Mouse (Mus musculus) heart, embryonic 11.5 days (tissue): ENCODE measurements around the gene Trpc1. TPM values are rescaled to one million over a fixed set of nuclear protein-coding genes. Genes with fewer than 3 reads are reported as not detected.

Experiments used
- ATAC-seq: fragments of 200-750 bp; cut with Nextera tagmentation; replicated peaks from 2 replicates; pipeline ENCODE4 v1.8.0; 2017; ENCODE audit warnings: moderate library complexity; ENCODE audit not compliant: insufficient number of reproducible peaks, low FRiP score, low TSS enrichment
- H3K27ac ChIP-seq: fragments of 300-500 bp; sonication (generic); 2 replicates; pipeline ENCODE4 v1.5.1; 2014; ENCODE audit warnings: mild to moderate bottlenecking, low read depth, low read length
- H3K27me3 ChIP-seq: fragments of 300-500 bp; sonication (generic); 2 replicates; pipeline ENCODE4 v1.6.1; 2014; ENCODE audit warnings: mild to moderate bottlenecking, low read length, mixed read lengths; ENCODE audit not compliant: control insufficient read depth, insufficient read depth
- H3K36me3 ChIP-seq: fragments of 300-500 bp; sonication (generic); 2 replicates; pipeline ENCODE4 v1.6.1; 2014; ENCODE audit warnings: mild to moderate bottlenecking, low read length, moderate library complexity, mixed read lengths; ENCODE audit not compliant: control insufficient read depth, insufficient read depth
- H3K4me1 ChIP-seq: fragments of 300-500 bp; sonication (generic); 2 replicates; pipeline ENCODE4 v1.6.1; 2014; ENCODE audit warnings: low read length; ENCODE audit not compliant: control insufficient read depth, insufficient read depth
- H3K4me2 ChIP-seq: fragments of 300-500 bp; sonication (generic); 2 replicates; pipeline ENCODE4 v1.6.1; 2014; ENCODE audit warnings: mild to moderate bottlenecking, moderate library complexity
- H3K4me3 ChIP-seq: fragments of 300-500 bp; sonication (generic); 2 replicates; pipeline ENCODE4 v1.5.1; 2014; ENCODE audit warnings: low read depth, low read length
- H3K9ac ChIP-seq: fragments of 300-500 bp; sonication (generic); 2 replicates; pipeline ENCODE4 v1.6.1; 2014; ENCODE audit warnings: mild to moderate bottlenecking, low read depth, low read length, moderate library complexity
- H3K9me3 ChIP-seq: fragments of 300-500 bp; sonication (generic); replicated peaks from 2 replicates; pipeline ENCODE4 v1.6.1; 2016; ENCODE audit warnings: low read length; ENCODE audit not compliant: control insufficient read depth
- WGBS: fragments of 180-500 bp; shearing (Covaris S2); extraction: QIAGEN DNeasy Blood & Tissue Kit; methylation state at CpG from one replicate; pipeline ENCODE4 v1.1.7; 2014; ENCODE audit not compliant: insufficient replicate concordance; 5-methylcytosine and 5-hydroxymethylcytosine counted together
- polyA plus RNA-seq: library from polyadenylated mRNA; unstranded; fragments of >200 nt; fragmentation: Nextera tagmentation; extraction: Ambion mirVana; gene quantifications from 2 replicates; pipeline ENCODE4 v1.2.1, GENCODE M21; 2014

The Trpc1 gene
- polyA plus RNA-seq, 1 experiment from 2014 or later, result 2.1 TPM

- Histone ChIP-seq H3K4me1 (no peaks in the 10 kb centered on the region), H3K36me3 (no peaks in the 10 kb centered on the region), H3K4me3 (no peak overlapping the region), H3K4me2 (no peak overlapping the region), H3K9ac (no peak overlapping the region), H3K27ac (no peak overlapping the region), H3K27me3 (no peaks in the 10 kb centered on the region), H3K9me3 (no peaks in the 10 kb centered on the region)
- no peak for ATAC-seq
- 45% methylated on average over 4 of the region's 4 CpGs for WGBS
These were observed 13.0 kb upstream of the Trpc1 start for GRCm38 (mm10) chr9:95763218-95763617.

- ATAC-seq, result no peak
- 76% methylated on average over 3 of the region's 3 CpGs for WGBS
- Histone ChIP-seq H3K36me3 (no peaks in the 10 kb centered on the region), H3K27me3 (no peaks in the 10 kb centered on the region), H3K27ac (no peak overlapping the region), H3K9me3 (no peaks in the 10 kb centered on the region), H3K9ac (no peak overlapping the region), H3K4me2 (no peak overlapping the region), H3K4me3 (no peak overlapping the region), H3K4me1 (no peaks in the 10 kb centered on the region)
These were observed 12.1 kb upstream of the Trpc1 start for GRCm38 (mm10) chr9:95762228-95762627.

GRCm38 (mm10) chr9:95761381-95761780 lies 11.2 kb upstream of the Trpc1 start:
- no peaks in the 10 kb centered on the region for H3K36me3 ChIP-seq
- no peak for ATAC-seq

GRCm38 (mm10) chr9:95750746-95751145 lies 571 bp upstream of the Trpc1 start:
- H3K27ac ChIP-seq, result no peak overlapping the region
- H3K36me3 ChIP-seq, result no peaks in the 10 kb centered on the region
- ATAC-seq, result no peak
- WGBS, result 43% methylated on average over 9 of the region's 9 CpGs
- H3K9ac ChIP-seq, result no peak overlapping the region
- peaks cover 4% of the 10 kb centered on the region; the same call in 1 of the 2 replicates for H3K4me1 ChIP-seq
- no peaks in the 10 kb centered on the region for H3K9me3 ChIP-seq
- peak overlapping the region; percentile 91 for H3K4me2 ChIP-seq
- no peak overlapping the region for H3K4me3 ChIP-seq
- H3K27me3 ChIP-seq, result peaks cover 9% of the 10 kb centered on the region

More at GRCm38 (mm10) chr9:95761381-95761780, 11.2 kb upstream of the Trpc1 start:
- Histone ChIP-seq H3K4me1 (no peaks in the 10 kb centered on the region), H3K27me3 (no peaks in the 10 kb centered on the region), H3K27ac (no peak overlapping the region), H3K4me2 (no peak overlapping the region), H3K4me3 (no peak overlapping the region), H3K9me3 (no peaks in the 10 kb centered on the region), H3K9ac (no peak overlapping the region)
- WGBS, result 77% methylated on average over 8 of the region's 8 CpGs

- no peak overlapping the region for H3K27ac ChIP-seq
- H3K4me3 ChIP-seq, result peak overlapping the region; percentile 92
- peak; percentile 49; the same call in 1 of the 2 replicates for ATAC-seq
- peak overlapping the region; percentile 91 for H3K4me2 ChIP-seq
- H3K4me1 ChIP-seq, result peaks cover 4% of the 10 kb centered on the region; the same call in 1 of the 2 replicates
- peak overlapping the region; percentile 82 for H3K9ac ChIP-seq
- under 1% methylated on average over 20 of the region's 34 CpGs for WGBS
- no peaks in the 10 kb centered on the region for H3K9me3 ChIP-seq
- H3K27me3 ChIP-seq, result peaks cover 9% of the 10 kb centered on the region
- no peaks in the 10 kb centered on the region for H3K36me3 ChIP-seq
These were observed 680 bp downstream of the Trpc1 start for GRCm38 (mm10) chr9:95749461-95749928.

GRCm38 (mm10) chr9:95747298-95747697 lies 2.9 kb downstream of the Trpc1 start:
- H3K27ac ChIP-seq, result no peak overlapping the region
- no peak overlapping the region for H3K4me3 ChIP-seq
- H3K36me3 ChIP-seq, result no peaks in the 10 kb centered on the region
- 87% methylated on average over 5 of the region's 5 CpGs for WGBS
- no peak overlapping the region for H3K4me2 ChIP-seq
- no peak overlapping the region for H3K9ac ChIP-seq
- H3K4me1 ChIP-seq, result peaks cover 4% of the 10 kb centered on the region; the same call in 1 of the 2 replicates
- H3K9me3 ChIP-seq, result no peaks in the 10 kb centered on the region
- H3K27me3 ChIP-seq, result peaks cover 9% of the 10 kb centered on the region
- ATAC-seq, result no peak

- peaks cover 4% of the 10 kb centered on the region for H3K27me3 ChIP-seq
- H3K27ac ChIP-seq, result no peak overlapping the region
- no peaks in the 10 kb centered on the region for H3K36me3 ChIP-seq
- WGBS, result 66% methylated on average over 7 of the region's 7 CpGs
- no peak overlapping the region for H3K9ac ChIP-seq
- H3K4me1 ChIP-seq, result peaks cover 4% of the 10 kb centered on the region; the same call in 1 of the 2 replicates
- no peak for ATAC-seq
- no peak overlapping the region for H3K4me3 ChIP-seq
- H3K9me3 ChIP-seq, result no peaks in the 10 kb centered on the region
- H3K4me2 ChIP-seq, result no peak overlapping the region
These were observed 5.1 kb downstream of the Trpc1 start for GRCm38 (mm10) chr9:95744845-95745613.

- no peak overlapping the region for H3K9ac ChIP-seq
- H3K4me2 ChIP-seq, result no peak overlapping the region
- H3K27ac ChIP-seq, result no peak overlapping the region
- H3K4me3 ChIP-seq, result no peak overlapping the region
- no peaks in the 10 kb centered on the region for H3K27me3 ChIP-seq
- no peaks in the 10 kb centered on the region for H3K4me1 ChIP-seq
- no peaks in the 10 kb centered on the region for H3K36me3 ChIP-seq
- H3K9me3 ChIP-seq, result no peaks in the 10 kb centered on the region
- ATAC-seq, result no peak
These were observed 13.9 kb downstream of the Trpc1 start for GRCm38 (mm10) chr9:95736238-95736637.

GRCm38 (mm10) chr9:95712574-95712973 lies 37.6 kb downstream of the Trpc1 start:
- H3K4me3 ChIP-seq, result no peak overlapping the region
- no peak for ATAC-seq
- H3K27me3 ChIP-seq, result no peaks in the 10 kb centered on the region
- no peaks in the 10 kb centered on the region for H3K9me3 ChIP-seq
- H3K9ac ChIP-seq, result no peak overlapping the region
- H3K4me1 ChIP-seq, result no peaks in the 10 kb centered on the region
- WGBS, result 34% methylated on average over 8 of the region's 8 CpGs
- no peak overlapping the region for H3K4me2 ChIP-seq
- no peak overlapping the region for H3K27ac ChIP-seq
- H3K36me3 ChIP-seq, result no peaks in the 10 kb centered on the region
